Mouse (Mus musculus) left cerebral cortex, postnatal 25 days (tissue): ENCODE measurements around the gene Ap1m2. TPM values are rescaled to one million over a fixed set of nuclear protein-coding genes. Genes with fewer than 3 reads are reported as not detected.

Experiments
- total RNA-seq, 2 experiments: library from RNA; stranded (reverse); gene quantifications; 2 replicates each; pipeline ENCODE4 v1.2.3; 2021

Ap1m2 gene
- total RNA-seq, 2 experiments from 2014 or later: 0.89 to 1.3 TPM

Other genes starting within 250 kb of the Ap1m2 start
- 1 to 10 TPM in 1 of 2 experiments, not detected in 1; 1.3 TPM for gene Zglp1, start 245.2 kb downstream of the Ap1m2 start, total RNA-seq
- gene Gm49373, start 239.2 kb downstream of the Ap1m2 start, total RNA-seq: 1 to 10 TPM; 1.5 to 2.6 TPM
- 10 to 100 TPM; 59.2 to 63.0 TPM for gene Fdx1l, start 238.7 kb downstream of the Ap1m2 start, total RNA-seq
- gene Gm38431, start 220.3 kb downstream of the Ap1m2 start, total RNA-seq: 1 to 10 TPM; 1.6 to 3.0 TPM
- 10 to 100 TPM; 26.4 to 27.9 TPM for gene Raver1, start 220.3 kb downstream of the Ap1m2 start, total RNA-seq
- 10 to 100 TPM; 11.6 to 12.7 TPM for gene Tyk2, start 181.1 kb downstream of the Ap1m2 start, total RNA-seq
- gene Cdc37, start 162.4 kb downstream of the Ap1m2 start, total RNA-seq: 100 to 1,000 TPM; 144 to 153 TPM
- 10 to 100 TPM; 88.9 to 94.4 TPM for gene Pde4a, start 146.6 kb downstream of the Ap1m2 start, total RNA-seq
- 10 to 100 TPM; 49.2 to 51.0 TPM for gene Keap1, start 73.0 kb downstream of the Ap1m2 start, total RNA-seq
- 1 to 10 TPM; 7.8 to 8.3 TPM for gene S1pr5, start 63.9 kb downstream of the Ap1m2 start, total RNA-seq
- 10 to 100 TPM; 40.7 to 49.2 TPM for gene Atg4d, start 47.0 kb downstream of the Ap1m2 start, total RNA-seq
- gene Kri1, start 24.4 kb downstream of the Ap1m2 start, total RNA-seq: 10 to 100 TPM; 34.6 to 35.7 TPM
- gene Cdkn2d, start 20.9 kb downstream of the Ap1m2 start, total RNA-seq: 10 to 100 TPM; 54.4 to 58.4 TPM
- 10 to 100 TPM; 43.9 to 51.4 TPM for gene Slc44a2, start 8.4 kb upstream of the Ap1m2 start, total RNA-seq
- gene Ilf3, start 55.5 kb upstream of the Ap1m2 start, total RNA-seq: 10 to 100 TPM; 68.0 to 77.7 TPM
- 10 to 100 TPM; 22.2 to 30.7 TPM for gene Qtrt1, start 99.5 kb upstream of the Ap1m2 start, total RNA-seq
- 10 to 100 TPM; 55.5 to 63.4 TPM for gene Dnm2, start 112.6 kb upstream of the Ap1m2 start, total RNA-seq
- gene Tmed1, start 197.9 kb upstream of the Ap1m2 start, total RNA-seq: 10 to 100 TPM; 14.3 to 15.6 TPM
- under 1 TPM; 0.30 to 0.66 TPM for gene AB124611, start 213.8 kb upstream of the Ap1m2 start, total RNA-seq
- 10 to 100 TPM; 70.8 to 74.0 TPM for gene Carm1, start 234.6 kb upstream of the Ap1m2 start, total RNA-seq